Mouse (Mus musculus): ENCODE results near the gene Parn.
A peak's percentile ranks its signal among the peaks of the same experiment; 100 is the strongest.

The Parn gene

DNA sequence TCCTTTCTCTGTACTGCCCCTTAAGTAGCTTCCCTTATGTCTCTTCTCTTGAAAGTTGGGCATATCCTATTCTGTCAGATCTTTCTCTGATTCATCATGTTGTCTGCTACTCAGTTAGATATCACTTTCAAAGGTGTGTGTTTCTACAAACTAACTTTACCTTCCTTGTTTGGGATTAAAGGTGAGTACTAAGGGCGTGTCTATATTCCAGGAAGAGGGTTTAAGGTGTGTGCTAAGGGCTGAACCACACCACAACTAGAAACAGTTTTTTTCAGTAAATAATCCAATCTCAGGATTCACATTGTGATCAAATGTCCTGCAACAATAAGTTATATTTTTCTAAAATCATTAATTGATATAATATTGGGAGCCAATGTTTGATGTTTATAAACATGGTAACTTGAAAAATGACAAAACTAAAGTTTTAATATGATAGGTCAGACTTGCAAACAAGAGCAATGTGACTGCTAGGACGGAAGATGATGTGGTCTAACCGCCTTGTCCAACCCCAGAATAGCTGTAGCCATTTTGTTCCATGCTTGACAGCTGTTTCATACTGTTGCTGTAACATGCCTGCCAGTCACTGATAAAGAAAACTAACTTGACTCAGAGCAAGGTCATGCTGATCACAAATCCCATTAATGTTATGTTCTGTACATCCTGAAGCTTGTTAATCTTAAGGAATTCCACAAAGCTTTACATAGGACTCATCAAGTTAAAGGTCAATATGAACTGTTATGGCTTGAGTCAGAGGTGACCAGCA, 46.0 kb downstream of the Parn start:
- no peak for DNase-seq

DNA sequence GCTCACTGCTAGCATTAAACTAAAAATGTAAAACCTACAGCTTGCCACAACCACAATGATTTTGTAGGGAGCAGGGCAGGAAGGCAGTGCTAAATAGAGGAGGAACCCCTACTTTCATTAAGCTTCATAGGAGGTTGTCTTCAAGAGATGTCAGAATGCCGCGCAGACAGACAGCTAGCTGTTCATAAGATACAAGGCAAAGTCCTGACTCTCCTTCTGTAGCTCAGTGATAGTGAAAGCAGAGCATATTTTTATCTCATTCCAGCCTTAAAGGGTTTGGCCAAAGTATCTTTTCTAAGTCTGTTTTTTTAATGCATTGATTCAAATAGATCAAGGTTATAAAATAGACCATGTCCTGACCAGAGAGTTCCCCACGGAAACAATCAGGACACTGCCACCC, 47.8 kb downstream of the Parn start:
- no peak for DNase-seq

DNA sequence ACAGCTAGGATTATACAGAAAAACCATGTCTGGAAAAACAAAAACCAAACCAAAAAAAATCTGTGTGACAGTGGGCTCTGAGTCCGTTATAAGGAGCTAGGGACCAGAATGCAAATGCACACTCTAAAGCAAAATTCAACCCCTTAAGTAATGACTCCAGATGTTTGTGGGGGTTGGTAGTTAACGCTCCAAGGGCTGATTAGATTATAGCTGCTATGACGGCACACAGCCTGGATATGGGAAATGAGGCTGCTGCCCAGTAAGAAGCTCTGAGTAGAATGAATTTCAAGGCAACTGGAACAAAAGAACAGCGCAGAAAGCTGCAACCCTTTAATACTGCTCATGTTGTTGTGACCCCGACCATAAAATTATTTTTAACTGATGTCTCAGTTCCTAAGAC, 52.7 kb downstream of the Parn start:
- no peak for DNase-seq

DNA sequence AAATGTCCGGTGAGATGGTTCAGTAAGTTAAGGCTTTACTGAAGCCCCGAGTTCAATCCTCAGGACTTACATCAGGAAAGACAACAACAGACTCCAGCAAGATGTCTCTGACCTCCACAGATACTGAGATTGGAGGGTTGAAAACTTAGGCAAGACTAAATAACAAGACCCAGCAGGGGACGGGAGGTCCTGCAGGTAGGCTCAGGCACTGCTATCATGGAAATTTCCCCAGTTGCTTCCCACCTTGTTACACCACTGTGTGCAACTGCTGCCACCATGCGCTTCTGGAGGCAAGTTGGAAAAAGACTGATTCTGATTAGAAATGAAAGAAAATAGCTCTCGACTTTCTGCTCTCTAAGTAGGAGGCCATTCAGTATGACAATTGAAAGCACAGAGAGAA, 55.4 kb downstream of the Parn start:
- no peak for DNase-seq

DNA sequence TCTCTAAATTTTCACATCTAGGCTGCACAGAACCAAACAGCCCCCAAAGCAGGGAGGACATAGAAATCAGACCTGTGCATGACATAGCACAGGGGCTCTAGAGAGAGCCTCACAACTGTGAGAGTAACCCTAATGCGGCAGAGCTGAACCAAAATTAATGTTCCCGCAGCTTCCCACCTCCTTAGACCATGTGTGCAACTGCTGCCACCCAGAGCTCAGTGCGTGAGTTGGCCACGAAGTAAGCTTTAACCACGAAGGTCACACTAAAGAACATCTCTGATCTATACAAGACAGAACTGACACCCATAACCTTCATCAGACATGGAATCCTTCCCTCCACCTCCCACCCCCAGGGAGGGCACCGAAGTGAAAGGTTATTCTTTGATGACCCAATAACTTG, 55.9 kb downstream of the Parn start:
- DNase-seq = no peak

DNA sequence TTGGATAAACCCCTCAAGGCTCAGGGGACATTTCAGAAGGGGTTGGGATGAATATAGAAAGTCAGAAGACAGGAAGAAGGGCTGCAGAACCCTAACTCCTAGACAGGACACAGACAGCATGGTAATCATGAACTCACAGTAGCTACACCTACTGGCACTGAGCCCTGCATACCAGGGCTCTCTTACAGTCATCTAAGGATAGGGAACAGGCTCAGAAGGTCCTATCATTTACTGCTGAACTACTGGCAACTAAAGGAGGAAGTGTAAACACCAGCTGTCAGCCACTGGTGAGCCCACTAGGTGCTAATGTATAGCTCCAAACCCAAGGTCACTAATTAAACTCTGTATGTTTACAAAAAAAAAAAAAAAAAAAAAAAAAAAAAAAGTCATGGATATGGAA, 56.6 kb downstream of the Parn start:
- DNase-seq = peak; percentile 45 to 59

DNA sequence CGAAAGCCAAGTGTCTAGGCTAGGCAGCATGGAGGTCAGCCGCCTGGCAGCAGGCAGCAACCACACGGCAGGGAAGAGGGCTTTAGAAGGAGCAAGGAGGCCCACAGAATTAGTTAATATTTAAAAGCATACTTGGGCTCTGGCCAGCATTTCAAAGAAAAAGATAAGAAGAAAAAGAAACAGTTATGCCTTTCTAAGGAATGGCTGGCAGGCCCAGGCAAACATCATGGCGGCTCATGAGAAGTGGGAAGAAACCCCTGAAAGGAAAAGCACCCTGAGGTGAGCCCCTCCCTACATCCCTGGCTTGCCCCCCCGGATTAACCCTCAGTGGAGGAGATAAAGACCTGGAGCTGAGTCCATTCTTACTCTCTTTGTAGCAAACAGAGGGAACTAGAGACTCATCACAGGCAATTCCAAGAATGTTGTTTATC, 57.0 kb downstream of the Parn start:
- peak; percentile 57 to 66 for DNase-seq

DNA sequence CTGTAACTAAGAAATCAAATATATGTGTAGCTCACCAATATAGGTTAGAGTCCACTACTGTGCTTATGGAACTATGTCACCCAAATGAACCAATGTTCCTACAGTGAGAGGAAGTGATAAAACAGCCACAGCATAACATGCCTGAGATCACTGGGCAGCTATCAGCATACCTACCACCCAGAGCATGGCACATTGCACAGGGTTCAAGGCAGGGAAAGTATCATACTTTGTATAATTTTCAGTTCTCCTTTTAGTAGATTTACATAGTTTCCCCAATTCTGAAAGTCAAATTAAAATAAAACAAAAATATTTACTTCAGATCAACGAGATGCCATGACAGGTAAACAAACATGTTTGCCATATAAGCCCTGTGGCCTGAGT, 59.3 kb downstream of the Parn start:
- DNase-seq = no peak

DNA sequence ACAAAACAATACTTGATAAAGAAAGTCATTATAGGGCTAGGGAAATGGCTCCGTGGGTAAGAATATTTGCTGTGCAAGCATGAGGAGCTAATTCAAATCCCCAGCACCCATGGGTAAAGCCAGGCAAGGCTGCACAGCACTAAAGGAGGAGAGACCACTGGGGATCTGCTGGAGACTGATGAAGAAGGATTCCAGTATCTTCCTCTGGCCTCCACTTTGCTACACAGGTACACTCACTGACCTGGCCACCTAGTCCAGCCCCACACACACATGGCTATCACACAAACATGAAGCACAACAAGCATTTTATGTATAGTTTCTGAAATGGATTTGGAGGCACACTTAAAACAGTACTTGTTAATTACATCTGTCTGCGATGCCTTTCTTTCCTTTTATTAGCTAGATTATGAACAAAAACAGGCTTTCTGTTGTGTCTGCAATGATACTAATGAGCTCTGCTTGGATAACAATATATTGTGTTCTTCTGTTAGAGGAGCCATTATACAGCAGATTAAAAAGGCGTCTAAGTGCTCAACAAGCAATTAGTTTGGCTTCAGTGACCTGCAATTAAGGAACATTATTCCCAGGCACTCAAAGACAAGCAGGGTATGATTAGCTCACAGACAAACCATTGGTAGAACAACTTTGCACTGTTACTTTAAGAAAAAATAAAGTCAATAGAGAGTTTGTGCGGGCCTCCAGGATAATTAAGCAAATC, 59.8 kb downstream of the Parn start:
- DNase-seq = no peak

DNA sequence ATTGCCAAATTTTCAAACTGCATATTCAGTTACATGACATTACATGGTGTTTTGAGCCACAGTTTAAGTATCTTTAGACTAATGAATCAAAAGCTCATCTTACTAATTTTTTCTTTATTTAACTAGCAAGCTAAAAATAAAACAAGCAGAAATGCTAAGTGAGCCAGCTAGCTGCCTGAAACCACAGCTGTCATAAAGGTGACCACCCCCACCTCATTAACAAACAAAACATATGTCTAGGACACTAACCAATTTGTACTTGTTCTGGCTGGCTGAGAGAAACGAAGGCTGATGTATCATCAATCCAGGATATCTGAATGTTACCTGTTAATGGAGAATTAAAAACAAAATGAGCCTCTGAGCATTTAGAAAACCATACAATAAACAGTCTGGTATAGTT, 65.2 kb downstream of the Parn start:
- no peak for DNase-seq

DNA sequence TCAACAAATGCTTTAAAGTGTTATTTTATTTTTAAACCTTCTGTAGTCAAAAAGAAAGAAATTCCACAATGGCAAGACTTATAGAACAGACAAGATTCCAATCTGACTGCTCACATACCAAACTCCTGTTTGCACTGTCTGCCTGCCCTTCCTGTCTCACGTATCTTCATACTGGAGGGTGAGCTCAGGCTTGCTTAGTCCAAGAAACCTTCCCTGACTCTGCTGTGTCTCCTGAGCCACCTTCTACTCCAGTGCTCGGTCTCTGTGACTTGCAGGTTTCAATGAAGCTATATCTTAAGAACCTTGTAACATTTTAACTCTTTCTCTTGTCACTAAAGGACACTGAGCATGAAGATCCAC, 78.9 kb downstream of the Parn start:
- DNase-seq = no peak

DNA sequence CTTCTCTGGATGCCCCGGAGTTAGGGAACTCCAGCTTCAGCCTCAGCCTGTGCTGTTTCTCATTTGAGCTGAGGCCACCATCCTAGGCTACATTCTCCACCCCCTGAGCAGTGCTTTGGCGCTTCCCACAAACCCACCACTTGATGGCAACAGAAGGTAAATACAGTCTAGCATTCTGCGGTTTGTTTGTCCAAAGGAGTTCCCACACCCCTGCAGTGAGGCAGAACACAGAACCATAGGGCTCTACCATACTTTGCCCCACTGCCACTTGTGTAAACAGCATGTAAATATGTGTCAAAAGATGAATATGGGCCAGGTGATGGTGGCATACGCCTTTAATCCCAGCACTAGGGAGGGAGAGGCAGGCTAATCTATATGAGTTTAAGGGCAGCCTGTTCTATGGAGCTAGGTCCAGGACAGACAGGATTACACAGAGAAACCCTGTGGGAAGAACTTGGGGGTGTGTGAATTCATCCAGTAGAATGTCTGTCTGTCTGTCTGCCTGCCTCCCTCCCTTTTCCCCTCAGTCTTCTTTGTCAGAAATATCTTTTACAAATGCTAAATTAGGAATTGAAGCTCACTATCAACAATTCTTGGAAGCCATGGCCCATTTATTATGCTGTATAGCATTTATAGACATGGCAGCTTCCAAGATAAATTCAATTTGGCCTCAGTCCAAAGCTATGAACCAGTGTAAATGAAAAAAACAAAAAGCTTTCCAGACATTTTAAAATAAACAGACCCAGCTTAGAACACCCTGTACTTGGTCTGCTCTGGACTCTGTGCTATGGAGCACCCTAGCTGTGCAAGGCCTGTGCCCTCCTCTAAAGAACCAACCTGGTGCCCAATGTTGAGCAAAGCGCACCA, 79.6 kb downstream of the Parn start:
- no peak for DNase-seq

DNA sequence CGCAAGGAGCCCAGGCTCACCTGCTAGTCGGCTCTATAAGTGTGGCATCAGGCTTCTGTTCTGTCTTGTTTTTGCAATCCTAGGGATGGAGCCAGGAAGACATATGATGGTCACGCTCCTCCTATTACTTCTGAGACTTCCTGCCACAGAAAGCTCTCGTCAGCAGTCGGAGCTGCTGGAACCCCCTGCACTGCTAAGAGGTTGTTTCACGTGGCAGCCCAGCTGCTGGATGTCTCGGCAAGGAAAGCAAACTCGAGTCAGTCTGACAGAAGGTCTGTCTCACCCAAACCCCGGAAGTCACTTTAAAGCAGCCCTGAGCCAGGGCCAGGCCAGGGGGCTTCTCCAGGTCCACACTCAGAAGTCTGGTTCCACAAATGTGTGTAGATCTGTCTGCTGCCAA, 82.7 kb downstream of the Parn start:
- DNase-seq = peak; percentile 16 to 68

DNA sequence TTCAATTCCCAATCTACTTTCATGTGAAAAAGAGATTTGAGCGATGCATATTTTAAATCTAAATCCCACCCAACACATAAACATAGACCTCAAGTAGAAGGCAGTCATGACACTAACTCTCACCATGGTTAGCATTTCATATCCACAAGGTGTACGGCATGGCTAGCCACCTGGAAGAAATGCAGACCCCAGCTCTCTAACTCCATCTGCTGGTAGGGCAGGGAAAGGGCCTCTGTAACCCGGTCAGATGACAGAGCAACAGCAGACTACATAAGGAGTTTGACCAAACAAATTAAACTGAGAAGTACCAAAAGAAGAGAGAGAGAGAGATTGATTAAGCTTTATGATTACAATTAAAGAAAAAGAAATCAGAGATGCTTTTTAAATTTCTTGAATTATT, 87.2 kb downstream of the Parn start:
- DNase-seq = peak in 1 of 2 experiments; percentile 30

DNA sequence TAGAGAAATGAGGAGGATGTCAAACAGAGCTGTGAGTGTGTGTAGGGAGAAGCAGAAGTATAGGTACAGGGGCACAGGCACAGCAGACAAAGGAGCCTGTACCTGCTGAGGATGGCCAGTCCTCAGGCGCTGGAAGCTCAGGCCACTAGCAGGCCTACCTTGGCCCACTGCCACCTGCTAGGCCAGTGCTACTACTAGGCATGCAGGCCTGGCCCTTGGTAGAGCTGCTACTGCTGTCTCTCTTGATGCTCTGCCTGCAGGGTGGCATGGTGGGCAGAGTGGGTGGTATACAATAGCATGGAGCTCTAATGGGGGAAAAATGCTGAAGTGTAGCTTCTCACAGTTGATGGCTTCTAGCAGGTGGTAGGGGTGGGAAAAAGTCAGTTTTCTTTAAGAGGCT, 88.0 kb downstream of the Parn start:
- DNase-seq = peak in 1 of 2 experiments; percentile 24

DNA sequence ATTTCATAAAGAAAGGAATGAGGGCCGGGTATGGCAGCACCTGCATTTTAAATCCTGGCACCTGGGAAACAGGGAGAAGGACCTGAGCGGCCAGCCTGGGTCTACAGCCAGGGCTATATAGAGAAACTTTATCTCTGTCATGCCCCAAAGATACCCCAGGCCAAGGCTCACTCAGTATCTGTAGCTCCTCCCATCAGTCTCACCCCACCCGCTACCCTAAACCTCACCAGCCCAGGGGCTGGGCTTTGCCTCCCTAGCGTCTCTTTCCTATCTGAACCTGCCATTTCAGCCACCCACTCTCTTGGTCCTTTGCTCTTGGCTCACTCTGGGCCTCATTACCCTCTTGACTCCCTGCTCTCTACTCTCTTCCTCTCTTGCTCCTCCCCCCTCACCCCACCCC, 92.7 kb downstream of the Parn start:
- no peak for DNase-seq

DNA sequence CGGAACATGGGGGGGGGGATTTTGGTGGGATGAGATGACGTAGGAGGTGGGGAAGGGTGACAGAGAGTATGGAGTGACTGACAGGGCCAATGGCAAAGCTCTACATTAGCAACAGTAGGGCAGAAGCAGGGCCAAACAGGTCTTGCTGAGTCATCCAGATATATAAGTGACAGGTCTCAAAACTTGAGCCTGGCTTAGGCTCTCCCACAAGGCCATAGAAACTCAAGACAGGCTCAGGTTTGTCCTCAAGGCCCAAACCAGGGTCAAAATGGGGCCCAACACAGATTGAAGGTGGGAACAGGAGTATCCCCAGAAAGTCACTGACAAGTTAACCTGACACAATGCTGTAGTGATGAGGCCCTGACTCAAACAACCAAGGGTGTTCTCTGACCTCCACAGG, 99.7 kb downstream of the Parn start:
- no peak for DNase-seq

DNA sequence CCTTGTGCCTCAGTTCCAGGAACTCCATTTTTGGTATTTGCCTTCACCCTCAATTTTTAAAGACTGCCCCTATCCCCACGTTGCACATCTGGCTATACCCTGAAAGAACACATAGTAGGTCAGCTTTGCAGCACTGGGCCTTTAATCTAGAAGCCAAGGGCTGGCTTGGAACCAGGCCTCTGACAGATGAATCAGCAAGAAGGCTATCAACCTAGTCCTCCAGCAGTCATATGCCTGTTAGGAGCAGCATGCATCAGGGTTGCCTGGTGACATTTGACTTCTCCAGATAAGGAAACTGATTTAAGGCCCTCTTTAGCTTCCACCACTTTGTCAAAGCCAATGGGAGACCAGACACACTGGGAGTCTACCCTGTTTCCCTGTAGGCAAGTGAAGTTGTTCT, 100.4 kb downstream of the Parn start:
- no peak for DNase-seq

DNA sequence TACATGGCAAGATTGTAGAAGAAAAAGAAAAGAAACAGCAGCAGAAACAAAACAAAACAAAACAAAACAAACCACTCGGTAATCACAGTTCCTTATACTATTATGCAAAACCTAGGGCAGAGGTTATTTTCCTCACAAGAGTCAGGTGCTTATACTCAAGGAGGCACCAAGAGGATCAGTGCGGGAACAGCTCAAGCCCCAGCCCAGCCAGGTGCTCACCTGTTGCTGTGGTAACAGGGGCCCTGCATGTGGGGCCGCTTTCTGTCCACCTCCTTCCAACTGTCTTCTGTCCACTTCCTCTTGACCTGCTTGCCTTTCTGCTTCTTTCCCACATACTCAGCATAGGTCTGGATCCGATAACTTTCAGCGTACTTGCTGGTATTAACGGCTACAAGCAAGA, 101.6 kb downstream of the Parn start:
- DNase-seq = no peak

DNA sequence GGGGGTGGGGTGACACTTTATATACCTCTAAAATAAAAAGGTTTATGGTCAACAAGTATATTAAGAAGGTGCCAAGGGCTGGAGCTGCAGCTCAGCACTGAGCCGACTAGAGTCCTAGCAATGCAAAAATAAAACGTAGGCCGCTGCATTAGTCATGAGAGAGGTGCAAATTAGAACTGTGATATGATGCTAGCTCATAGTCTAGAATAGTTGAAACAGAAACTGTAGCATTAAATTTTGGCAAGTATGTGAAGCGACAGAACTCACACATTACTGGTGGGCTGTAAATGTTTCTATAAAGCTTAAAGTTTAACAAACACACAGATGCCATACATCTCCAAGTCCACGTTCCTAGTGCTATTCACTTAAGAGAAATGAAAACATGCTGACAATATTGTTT, 102.7 kb downstream of the Parn start:
- no peak for DNase-seq

DNA sequence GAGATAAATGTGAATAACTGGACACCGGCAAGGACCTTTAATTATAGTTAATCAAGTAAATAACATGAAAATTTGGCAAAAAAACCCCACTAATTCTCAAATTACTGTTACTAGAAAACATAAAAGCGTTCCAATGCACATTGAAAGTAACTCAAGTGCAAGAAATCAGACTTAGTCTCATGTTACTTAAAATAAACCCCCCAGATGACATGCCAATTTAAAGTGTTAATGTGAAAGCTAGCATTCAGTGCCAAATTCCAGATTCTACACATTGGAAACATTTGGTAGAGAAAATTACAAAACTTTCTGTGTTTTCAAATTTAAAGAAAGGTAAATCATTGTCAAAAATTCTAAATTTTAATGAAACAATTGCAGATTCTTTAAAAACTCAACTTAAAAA, 110.2 kb downstream of the Parn start:
- no peak for DNase-seq

DNA sequence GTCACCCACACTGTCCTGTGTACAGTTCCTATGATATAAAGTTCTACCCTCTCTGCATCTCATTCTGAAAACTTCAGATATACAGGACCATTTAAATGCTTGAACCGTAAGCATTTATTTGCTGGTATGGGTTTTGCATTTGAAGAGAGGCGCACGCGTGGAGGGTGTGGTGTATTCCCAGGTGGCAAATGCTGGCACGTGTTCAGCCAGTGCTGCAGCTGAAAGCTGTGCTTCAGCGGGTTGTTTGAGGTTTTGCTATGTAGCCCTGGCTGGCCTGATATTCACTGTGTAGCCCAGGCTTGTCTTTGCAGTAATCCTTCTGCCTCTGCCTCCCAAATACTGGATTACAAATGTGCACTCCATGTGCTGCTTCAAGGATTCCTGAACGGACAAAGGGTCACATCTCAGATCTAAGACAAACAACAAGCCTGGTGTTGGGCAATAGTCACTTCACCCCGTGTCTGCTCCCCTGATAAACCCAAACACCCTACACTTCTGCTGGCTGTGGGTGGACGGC, 111.0 kb downstream of the Parn start:
- DNase-seq = no peak

DNA sequence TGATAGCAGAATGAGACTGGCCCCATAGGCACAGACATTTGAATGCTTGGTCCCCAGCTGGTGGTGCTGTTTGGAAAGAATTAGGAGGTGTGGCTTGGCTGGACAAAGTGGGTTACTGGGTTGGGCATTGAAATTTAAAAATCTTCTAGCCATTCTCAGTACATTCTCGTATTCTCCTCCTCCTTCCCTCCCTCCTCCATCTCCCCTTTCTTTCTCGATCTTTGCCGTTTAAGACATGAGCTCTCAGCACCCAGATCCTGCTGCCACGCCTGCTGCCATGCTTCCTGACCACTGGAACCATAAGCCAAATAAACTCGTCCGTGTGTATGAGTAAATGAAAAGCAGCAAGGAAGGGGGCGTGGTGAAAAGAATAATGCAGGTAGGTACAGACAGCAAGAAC, 111.5 kb downstream of the Parn start:
- DNase-seq = no peak

DNA sequence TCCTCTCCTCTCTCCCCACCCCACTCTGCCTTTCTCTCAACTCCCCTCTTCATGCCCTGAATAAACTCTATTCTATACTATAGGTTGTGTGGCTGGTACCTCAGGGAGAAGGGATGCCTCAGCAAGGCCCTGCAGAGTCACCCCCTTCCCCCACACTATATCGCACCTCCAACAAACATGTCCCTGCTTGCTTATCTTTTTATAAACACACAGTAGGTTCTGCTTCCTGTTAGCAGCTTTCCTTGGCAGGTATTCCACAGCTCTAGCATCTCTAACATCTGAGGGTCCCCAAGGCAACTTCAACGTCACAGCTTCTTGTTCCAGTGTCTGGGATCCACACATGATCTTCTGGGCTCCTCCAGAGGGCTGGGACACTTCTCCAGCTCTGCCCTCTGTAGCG, 117.3 kb downstream of the Parn start:
- no peak for DNase-seq

All from kidney, postnatal 25 days (tissue).